Mouse (Mus musculus) bone marrow macrophage, adult 2 months (primary cell): ENCODE measurements around the gene Rab3il1. TPM values are rescaled to one million over a fixed set of nuclear protein-coding genes. Genes with fewer than 3 reads are reported as not detected.

ENCODE experiments used
- H3K27ac ChIP-seq: 2 replicates; pipeline ENCODE4 v1.5.1; 2012; ENCODE audit warnings: low read depth, low read length; ENCODE audit not compliant: insufficient read depth
- H3K4me1 ChIP-seq: 2 replicates; pipeline ENCODE4 v1.6.1; 2012; ENCODE audit warnings: low read length; ENCODE audit not compliant: control insufficient read depth, insufficient read depth
- H3K4me3 ChIP-seq: 2 replicates; pipeline ENCODE4 v1.5.1; 2012; ENCODE audit warnings: mild to moderate bottlenecking, low read length, moderate library complexity; ENCODE audit not compliant: insufficient read depth
- CTCF ChIP-seq: IDR thresholded peaks from 2 replicates; pipeline ENCODE4 v1.5.1; 2012; ENCODE audit warnings: low read depth, mild to moderate bottlenecking, low read length, moderate library complexity
- POLR2A ChIP-seq: IDR thresholded peaks from 2 replicates; pipeline ENCODE4 v1.6.1; 2012; ENCODE audit warnings: mild to moderate bottlenecking, low read depth, low read length, borderline replicate concordance
- polyA plus RNA-seq: library from polyadenylated mRNA; stranded (reverse); fragments of >200 nt; gene quantifications from 2 replicates; pipeline ENCODE4 v1.2.4, GENCODE M21; 2012; ENCODE audit not compliant: missing spikeins, insufficient read depth, insufficient read length

Gene Rab3il1
- polyA plus RNA-seq, 1 experiment, result 178 TPM

DNA sequence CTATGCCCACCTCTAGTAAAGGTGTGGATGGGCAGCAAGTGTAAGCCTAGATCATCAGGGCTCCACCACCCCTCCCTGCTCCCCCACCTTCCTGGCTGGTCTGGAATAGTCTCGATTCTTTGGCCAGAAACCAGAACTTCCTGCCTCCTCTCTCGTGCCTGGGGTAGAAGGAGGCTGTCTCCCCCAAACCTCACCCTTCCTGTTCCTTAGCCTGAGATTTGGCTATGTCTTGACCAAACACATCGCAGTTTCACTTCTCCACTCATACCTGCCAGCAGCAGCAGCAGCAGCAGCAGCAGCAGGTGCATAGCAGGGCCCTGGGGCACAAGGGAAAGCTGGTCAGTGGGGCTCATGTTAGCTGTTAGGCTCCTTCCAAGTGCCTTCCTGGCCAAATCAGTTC is 45.5 kb downstream of the Rab3il1 start:
- Histone ChIP-seq H3K4me1 (peaks cover 23% of the 10 kb centered on the region), H3K27ac (no peak overlapping the region)

DNA sequence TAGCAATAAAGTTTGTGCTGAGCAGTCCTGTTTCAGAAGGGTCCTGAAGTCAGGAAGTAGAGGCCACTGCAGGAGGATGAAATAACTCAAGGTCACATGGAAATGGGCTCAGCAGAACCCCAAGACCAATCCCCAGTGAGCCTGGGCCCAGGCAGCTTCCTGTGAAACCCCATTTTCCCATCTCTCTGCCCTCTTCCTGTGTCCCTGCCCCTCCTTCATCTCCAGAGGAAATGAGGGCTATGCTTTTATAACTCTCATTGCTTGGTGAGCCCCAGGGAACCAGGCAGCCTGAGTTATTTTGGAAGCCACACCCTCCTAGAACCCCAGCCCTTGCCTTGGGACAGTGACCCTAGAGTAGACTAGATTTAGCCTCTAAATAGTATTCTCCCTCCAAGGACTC is 48.1 kb downstream of the Rab3il1 start:
- Histone ChIP-seq H3K27ac (no peak overlapping the region), H3K4me3 (no peak overlapping the region), H3K4me1 (peaks cover 28% of the 10 kb centered on the region)
- no peak for TF ChIP-seq CTCF
- TF ChIP-seq POLR2A, result no peak

More for the DNA sequence above, 45.5 kb downstream of the Rab3il1 start:
- H3K4me3 ChIP-seq, result no peak overlapping the region
- no peak for TF ChIP-seq CTCF
- no peak for TF ChIP-seq POLR2A

DNA sequence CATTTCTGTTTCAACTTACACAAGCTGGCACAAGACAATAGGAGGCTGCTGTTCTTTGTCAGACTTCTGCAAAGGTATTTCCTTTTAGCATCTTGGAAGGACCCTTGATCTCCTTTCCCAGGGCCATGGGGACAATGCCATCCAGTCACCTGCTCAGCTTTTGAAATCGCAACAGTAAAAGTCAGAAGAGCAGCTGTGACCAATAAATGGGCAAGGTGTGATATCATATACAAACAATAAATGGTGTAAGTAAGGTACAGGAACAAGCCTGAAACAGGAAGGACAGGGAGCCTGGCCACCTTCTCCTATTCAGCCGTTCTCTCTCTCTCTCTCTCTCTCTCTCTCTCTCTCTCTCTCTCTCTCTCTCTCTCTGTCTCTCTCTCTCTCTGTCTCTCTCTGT is 49.0 kb downstream of the Rab3il1 start:
- TF ChIP-seq POLR2A (no peak), CTCF (no peak)
- H3K27ac ChIP-seq, result no peak overlapping the region
- no peak overlapping the region for H3K4me3 ChIP-seq
- peaks cover 28% of the 10 kb centered on the region for H3K4me1 ChIP-seq

DNA sequence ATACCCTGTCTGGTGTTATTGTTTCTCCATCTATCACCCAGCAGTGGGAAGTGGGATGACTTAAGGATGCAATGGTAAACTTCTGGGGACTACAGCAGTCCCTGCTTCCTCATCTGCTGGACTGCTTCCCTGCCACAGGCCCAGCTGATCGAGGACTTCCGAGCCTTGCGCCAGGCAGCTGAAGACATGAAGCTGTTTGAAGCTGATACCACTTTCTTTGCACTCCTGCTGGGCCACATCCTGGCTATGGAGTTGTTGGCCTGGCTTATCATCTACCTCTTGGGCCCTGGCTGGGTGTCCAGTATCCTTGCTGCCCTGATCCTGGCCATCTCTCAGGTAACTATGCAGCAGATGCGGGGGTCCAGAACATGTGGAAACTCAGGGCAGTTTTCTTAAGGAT is 51.2 kb downstream of the Rab3il1 start:
- no peak for TF ChIP-seq CTCF
- TF ChIP-seq POLR2A, result no peak

DNA sequence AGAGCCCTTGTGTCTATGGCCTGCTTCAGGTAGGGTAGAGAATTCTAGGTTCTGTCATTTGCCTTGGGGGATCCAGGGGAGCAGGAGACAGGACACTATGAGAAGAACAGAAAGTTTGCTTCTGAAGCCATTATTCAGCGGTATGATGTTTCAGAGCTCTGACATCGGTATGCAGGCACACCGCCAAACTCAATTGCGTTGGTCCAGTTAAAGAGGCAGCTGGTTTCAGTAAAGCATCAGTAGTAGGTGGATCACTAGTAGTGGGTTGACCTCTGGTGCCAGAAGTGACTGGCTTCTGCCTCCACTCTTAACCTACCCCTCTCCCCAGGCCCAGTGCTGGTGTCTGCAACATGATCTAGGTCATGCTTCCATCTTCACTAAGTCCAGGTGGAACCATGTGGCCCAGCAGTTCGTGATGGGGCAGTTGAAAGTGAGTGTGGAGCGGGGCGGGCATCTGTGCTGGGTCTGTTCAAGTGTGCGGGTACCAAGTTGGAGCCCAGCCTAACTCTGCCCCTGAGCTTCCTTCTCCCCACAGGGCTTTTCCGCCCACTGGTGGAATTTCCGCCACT is 52.3 kb downstream of the Rab3il1 start:
- H3K4me1 ChIP-seq, result peaks cover 18% of the 10 kb centered on the region
- no peak overlapping the region for H3K27ac ChIP-seq
- TF ChIP-seq POLR2A, result no peak
- TF ChIP-seq CTCF, result no peak
- no peak overlapping the region for H3K4me3 ChIP-seq

More for the DNA sequence above, 51.2 kb downstream of the Rab3il1 start:
- Histone ChIP-seq H3K4me1 (peaks cover 15% of the 10 kb centered on the region), H3K4me3 (no peak overlapping the region), H3K27ac (no peak overlapping the region)

DNA sequence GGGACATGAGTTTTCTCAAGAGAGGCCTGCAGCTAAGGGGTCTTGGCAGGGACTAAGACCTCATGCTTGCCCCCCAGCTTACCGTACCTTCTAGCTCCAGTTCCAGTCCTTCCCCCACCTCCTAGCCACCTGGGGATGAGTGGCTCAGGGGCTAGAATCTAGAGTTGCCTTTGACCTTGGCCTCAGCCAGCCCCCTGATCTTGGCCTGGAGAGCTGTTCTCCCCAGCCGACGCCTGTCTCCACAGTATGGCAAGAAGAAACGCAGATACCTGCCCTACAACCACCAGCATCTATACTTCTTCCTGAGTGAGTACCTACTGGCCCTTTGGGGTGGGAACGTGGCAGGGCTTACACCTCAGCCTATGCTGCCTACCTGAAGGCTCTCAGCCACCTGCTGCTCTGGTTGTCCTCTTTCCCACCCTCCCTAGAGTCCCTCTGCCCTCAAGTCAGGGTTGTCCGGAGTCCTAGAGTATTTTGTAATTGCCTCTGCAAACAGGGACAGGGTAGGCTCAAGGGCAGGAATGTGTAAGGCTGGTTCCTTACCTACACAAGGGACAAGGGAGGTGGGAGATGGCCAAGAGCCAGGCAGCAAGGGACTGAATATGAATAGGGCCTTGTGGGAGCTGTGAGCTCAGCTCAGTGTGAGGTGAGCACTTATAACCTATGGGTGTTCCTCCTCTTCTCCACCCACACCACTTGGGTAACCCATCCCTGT is 53.0 kb downstream of the Rab3il1 start:
- no peak for TF ChIP-seq POLR2A
- TF ChIP-seq CTCF, result no peak
- Histone ChIP-seq H3K4me3 (no peak overlapping the region), H3K4me1 (peaks cover 15% of the 10 kb centered on the region), H3K27ac (no peak overlapping the region)

DNA sequence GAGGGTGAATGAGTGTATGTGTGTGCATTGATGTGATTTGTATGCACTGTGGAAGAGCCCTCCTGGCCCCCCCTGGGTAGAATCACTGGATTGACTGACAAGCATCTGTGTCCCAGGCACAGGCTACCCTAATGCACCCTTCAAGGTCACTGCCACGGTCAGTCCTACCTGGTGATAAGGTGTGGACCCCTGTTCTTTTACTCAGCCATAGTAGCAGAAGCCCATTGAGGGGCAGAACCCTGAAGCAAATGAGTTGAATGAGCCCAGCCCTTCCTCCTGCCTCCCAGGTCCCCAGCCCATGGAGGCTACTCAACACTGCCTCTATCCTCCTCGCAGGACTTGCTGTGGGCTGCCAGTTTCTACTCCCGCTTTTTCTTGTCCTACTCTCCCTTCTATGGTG is 53.8 kb downstream of the Rab3il1 start:
- no peak overlapping the region for H3K4me3 ChIP-seq
- TF ChIP-seq CTCF, result no peak
- no peak for TF ChIP-seq POLR2A
- H3K4me1 ChIP-seq, result peaks cover 13% of the 10 kb centered on the region
- no peak overlapping the region for H3K27ac ChIP-seq

DNA sequence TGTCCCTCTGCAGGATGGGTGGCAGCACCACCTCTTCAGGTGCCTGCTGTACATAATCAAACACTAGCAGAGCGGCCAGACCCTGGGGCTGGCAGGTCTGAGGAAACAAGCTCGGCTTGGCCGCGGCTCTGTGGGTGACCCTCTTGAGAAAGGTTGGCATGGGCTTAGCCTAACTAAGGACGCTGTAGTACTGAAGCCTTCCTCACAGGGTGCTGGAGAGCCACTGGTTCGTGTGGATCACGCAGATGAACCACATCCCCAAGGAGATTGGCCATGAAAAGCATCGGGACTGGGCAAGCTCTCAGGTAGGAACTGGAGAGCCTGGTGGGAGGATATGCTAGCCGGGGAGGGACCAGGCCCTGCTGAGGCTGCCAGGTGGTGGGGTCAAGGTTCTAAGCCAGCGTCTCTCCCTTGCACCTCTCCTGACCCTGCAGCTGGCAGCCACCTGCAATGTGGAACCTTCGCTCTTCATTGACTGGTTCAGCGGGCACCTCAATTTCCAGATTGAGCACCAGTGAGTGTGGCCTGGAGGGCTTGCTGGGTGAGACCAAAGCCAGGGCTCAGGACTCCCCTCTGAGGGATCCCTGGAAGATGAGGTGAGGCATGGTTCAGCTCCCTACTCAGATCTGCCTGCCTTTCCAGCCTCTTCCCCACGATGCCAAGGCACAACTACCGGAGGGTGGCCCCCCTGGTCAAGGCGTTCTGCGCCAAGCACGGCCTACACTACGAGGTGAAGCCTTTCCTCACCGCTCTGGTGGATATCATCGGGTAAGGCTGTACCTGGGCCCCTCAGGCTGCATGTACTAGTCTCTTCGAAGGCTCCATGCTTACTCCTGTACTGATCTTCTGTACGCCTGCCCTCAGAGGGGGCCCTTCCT is 54.6 kb downstream of the Rab3il1 start:
- Histone ChIP-seq H3K4me1 (peaks cover 13% of the 10 kb centered on the region), H3K27ac (no peak overlapping the region), H3K4me3 (no peak overlapping the region)
- TF ChIP-seq CTCF (no peak), POLR2A (no peak)

DNA sequence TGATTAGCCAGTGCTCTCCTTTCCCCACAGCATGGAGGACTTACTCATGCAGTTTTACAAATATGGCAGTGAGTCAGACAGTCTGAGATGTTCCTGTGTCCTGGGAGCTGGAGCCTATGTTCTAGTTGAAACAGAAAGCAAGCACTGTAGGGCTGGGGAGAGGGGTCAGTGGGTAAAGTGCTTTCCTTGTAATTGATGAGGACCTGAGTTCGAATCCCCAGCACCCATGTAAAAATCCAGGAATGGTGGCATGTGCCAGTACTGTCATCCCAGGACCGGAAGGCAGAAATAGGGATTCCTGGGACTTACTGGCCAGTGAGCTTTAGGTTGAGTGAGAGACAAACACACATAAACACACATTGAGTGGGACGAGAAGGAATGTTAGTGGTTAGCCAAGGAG is 55.2 kb downstream of the Rab3il1 start:
- H3K4me3 ChIP-seq, result no peak overlapping the region
- H3K4me1 ChIP-seq, result peaks cover 13% of the 10 kb centered on the region
- TF ChIP-seq POLR2A, result no peak
- TF ChIP-seq CTCF, result no peak
- H3K27ac ChIP-seq, result no peak overlapping the region
